Mouse (Mus musculus) bone marrow, adult 2 months (tissue): ENCODE measurements around the gene Fgf12.

ENCODE experiments used
- CTCF ChIP-seq: fragments of 200-500 bp; IDR thresholded peaks from 2 replicates; pipeline ENCODE4 v1.5.1; 2011; ENCODE audit warnings: low read length, control low read depth; ENCODE audit not compliant: control insufficient read depth, insufficient read depth
- POLR2A ChIP-seq: fragments of 200-500 bp; IDR thresholded peaks from 2 replicates; pipeline ENCODE4 v1.6.1; 2011; ENCODE audit warnings: low read depth, mild to moderate bottlenecking, control low read depth, low read length, borderline replicate concordance; ENCODE audit not compliant: control insufficient read depth

DNA sequence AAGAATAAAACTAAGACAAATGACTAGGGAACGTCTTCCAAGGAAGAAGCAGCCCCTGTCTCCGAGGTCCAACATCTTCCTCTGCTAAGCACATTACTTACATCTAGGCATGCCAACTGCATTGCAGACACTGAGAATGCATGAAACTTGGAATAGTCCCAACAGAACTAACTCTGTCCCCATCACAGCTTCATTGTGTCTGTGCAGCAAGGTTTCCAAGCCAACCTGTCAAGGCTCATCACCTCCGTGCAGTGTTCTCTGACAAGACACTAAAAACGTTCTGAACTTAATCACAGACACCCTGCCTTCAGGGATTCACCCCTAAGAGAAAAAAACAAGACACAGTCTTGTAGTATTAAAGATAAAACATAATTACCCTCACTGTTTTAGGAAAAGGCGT, 495.0 kb downstream of the Fgf12 start:
- TF ChIP-seq CTCF, result no peak
- no peak for TF ChIP-seq POLR2A
